In the genomic region with DNA sequence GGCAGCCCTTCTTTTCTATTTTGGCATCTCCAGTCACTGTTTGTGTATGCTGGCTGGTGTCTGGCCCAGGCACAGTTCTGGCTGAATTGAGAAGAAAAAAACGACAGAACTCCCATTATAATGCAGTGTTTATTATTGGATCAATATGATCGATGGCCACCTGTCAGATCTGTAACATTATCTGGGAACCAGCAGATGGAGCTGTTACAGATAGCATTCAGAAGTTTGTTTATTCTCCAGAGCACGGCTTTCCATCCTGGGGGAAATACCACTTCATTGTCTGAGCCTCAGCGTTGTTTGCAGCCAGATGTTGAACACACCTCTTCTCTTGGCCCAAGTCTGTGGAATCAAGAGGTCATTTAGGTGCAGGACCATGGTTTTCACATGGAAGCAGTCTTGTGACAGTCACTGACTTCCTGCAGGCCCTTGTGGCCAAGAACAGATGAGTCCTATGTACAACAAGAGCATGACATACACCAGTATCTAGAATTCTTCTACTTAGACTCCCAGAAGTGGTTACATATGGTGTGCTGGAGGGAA, we compare ENCODE assay signal across 19 mouse cellular contexts. TPM values are rescaled to one million over a fixed set of nuclear protein-coding genes. Genes with fewer than 3 reads are reported as not detected.
A peak's percentile ranks its signal among the peaks of the same experiment; 100 is the strongest.
DNase-seq lines count a peak whose midpoint lies in the region; ATAC-seq and TF ChIP-seq lines count a peak whose summit lies in the region.
"Had no signal": no experiment of that assay in that cellular context is flagged by ENCODE, and none has a peak within 500 bp of the region (broad histone marks: within the 10 kb centered on the region; RNA-seq: fewer than 3 reads in every experiment).

No protein-coding gene starts in this region.

- no peaks in the 10 kb centered on the region for H3K4me1 ChIP-seq in intestine, postnatal 0 days (replicated peaks; ENCODE audit: control insufficient read depth, insufficient read depth, low read length)
- no peaks in the 10 kb centered on the region for H3K4me1 ChIP-seq in intestine, embryonic 16.5 days (ENCODE audit: control insufficient read depth, insufficient read depth, low read length)
- H3K4me1 ChIP-seq in midbrain, embryonic 14.5 days (ENCODE audit: control insufficient read depth, insufficient read depth, low read length) = no peaks in the 10 kb centered on the region
- H3K4me1 ChIP-seq in midbrain, embryonic 16.5 days (ENCODE audit: control insufficient read depth, insufficient read depth, low read length) = no peaks in the 10 kb centered on the region
- H3K4me1 ChIP-seq: hindbrain, embryonic 13.5 days; limb, embryonic 12.5 days had no signal

- peak; percentile 54 for TF ChIP-seq CTCF in intestine, postnatal 0 days (IDR thresholded peaks at IDR 0.05; ENCODE audit: low read depth)

- no peak overlapping the region for H3K4me3 ChIP-seq in intestine, postnatal 0 days (ENCODE audit: low read depth, low read length)
- H3K4me3 ChIP-seq in intestine, embryonic 16.5 days (ENCODE audit: low read length) = no peak overlapping the region
- no peak overlapping the region for H3K4me3 ChIP-seq in midbrain, embryonic 14.5 days (replicated peaks; ENCODE audit: low read depth, low read length)
- H3K4me3 ChIP-seq in midbrain, embryonic 16.5 days (ENCODE audit: low read depth, low read length) = no peak overlapping the region
- H3K4me3 ChIP-seq: hindbrain, embryonic 13.5 days; limb, embryonic 12.5 days had no signal

- no peaks in the 10 kb centered on the region for H3K27me3 ChIP-seq in intestine, postnatal 0 days (replicated peaks; ENCODE audit: control insufficient read depth, insufficient read depth, low read length)
- no peaks in the 10 kb centered on the region; the same call in 1 of the 2 replicates for H3K27me3 ChIP-seq in intestine, embryonic 16.5 days (replicated peaks; ENCODE audit: control insufficient read depth, insufficient read depth, low read length)
- peaks cover 25% of the 10 kb centered on the region; the same call in 1 of the 2 replicates for H3K27me3 ChIP-seq in midbrain, embryonic 14.5 days (ENCODE audit: control insufficient read depth, insufficient read depth, low read length)
- peaks cover 17% of the 10 kb centered on the region for H3K27me3 ChIP-seq in midbrain, embryonic 16.5 days (ENCODE audit: control insufficient read depth, insufficient read depth, low read depth, low read length)

- no peak for ATAC-seq in intestine, postnatal 0 days
- no peak for ATAC-seq in intestine, embryonic 16.5 days
- ATAC-seq in midbrain, embryonic 14.5 days (ENCODE audit: low FRiP score, low TSS enrichment) = no peak
- no peak for ATAC-seq in midbrain, embryonic 16.5 days

- H3K9me3 ChIP-seq in intestine, postnatal 0 days (ENCODE audit: control insufficient read depth) = no peaks in the 10 kb centered on the region
- H3K9me3 ChIP-seq in intestine, embryonic 16.5 days (ENCODE audit: control insufficient read depth, low read length) = no peaks in the 10 kb centered on the region
- no peaks in the 10 kb centered on the region for H3K9me3 ChIP-seq in midbrain, embryonic 14.5 days (ENCODE audit: control insufficient read depth, low read length)
- H3K9me3 ChIP-seq in midbrain, embryonic 16.5 days (replicated peaks; ENCODE audit: control insufficient read depth, low read length, poor library complexity, severe bottlenecking) = no peaks in the 10 kb centered on the region
- H3K9me3 ChIP-seq: hindbrain, embryonic 13.5 days; limb, embryonic 12.5 days had no signal

- H3K36me3 ChIP-seq in intestine, postnatal 0 days (ENCODE audit: control insufficient read depth, insufficient read depth) = no peaks in the 10 kb centered on the region
- H3K36me3 ChIP-seq in intestine, embryonic 16.5 days (ENCODE audit: control insufficient read depth, insufficient read depth, low read length) = no peaks in the 10 kb centered on the region
- H3K36me3 ChIP-seq in midbrain, embryonic 14.5 days (ENCODE audit: control insufficient read depth, insufficient read depth, low read length) = no peaks in the 10 kb centered on the region
- no peaks in the 10 kb centered on the region for H3K36me3 ChIP-seq in midbrain, embryonic 16.5 days (ENCODE audit: control insufficient read depth, insufficient read depth, low read length)
- H3K36me3 ChIP-seq: hindbrain, embryonic 13.5 days; limb, embryonic 12.5 days had no signal

- peak; percentile 5 to 16 for DNase-seq in cerebellum, postnatal 10 days
- no peak for DNase-seq in cerebellum, adult 11-12 months
- DNase-seq in midbrain, embryonic 14.5 days = peak; percentile 51
- peak; percentile 19 for DNase-seq in embryo, embryonic 9.5 days (ENCODE audit: extremely low spot score)
- DNase-seq in layer of hippocampus, adult 9-11 months = no peak
- DNase-seq: adrenal gland, postnatal 10 days; cerebellum, adult 8-10 months; kidney, adult 2 months; kidney, postnatal 4 days; lung, adult 18-20 months; right cerebral cortex, adult 18-20 months; spleen, adult 18-20 months; thymus, postnatal 36 days had no signal

- no peak overlapping the region for H3K27ac ChIP-seq in intestine, postnatal 0 days (ENCODE audit: low read depth, low read length)
- H3K27ac ChIP-seq in intestine, embryonic 16.5 days (ENCODE audit: low read length) = no peak overlapping the region
- H3K27ac ChIP-seq in midbrain, embryonic 14.5 days (replicated peaks; ENCODE audit: low read depth, low read length) = no peak overlapping the region
- no peak overlapping the region for H3K27ac ChIP-seq in midbrain, embryonic 16.5 days (ENCODE audit: low read length)
- H3K27ac ChIP-seq: hindbrain, embryonic 13.5 days; limb, embryonic 12.5 days had no signal

- no peak overlapping the region for H3K4me2 ChIP-seq in intestine, postnatal 0 days (replicated peaks; ENCODE audit: low read depth)
- H3K4me2 ChIP-seq in intestine, embryonic 16.5 days (ENCODE audit: low read depth, low read length) = no peak overlapping the region
- no peak overlapping the region for H3K4me2 ChIP-seq in midbrain, embryonic 14.5 days (ENCODE audit: low read length)
- H3K4me2 ChIP-seq in midbrain, embryonic 16.5 days (ENCODE audit: low read length) = no peak overlapping the region
- H3K4me2 ChIP-seq: hindbrain, embryonic 13.5 days; limb, embryonic 12.5 days had no signal

- no peak overlapping the region for H3K9ac ChIP-seq in intestine, postnatal 0 days (ENCODE audit: low read depth, low read length)
- H3K9ac ChIP-seq in intestine, embryonic 16.5 days (ENCODE audit: low read depth, low read length) = no peak overlapping the region
- no peak overlapping the region for H3K9ac ChIP-seq in midbrain, embryonic 14.5 days (replicated peaks; ENCODE audit: low read length)
- no peak overlapping the region for H3K9ac ChIP-seq in midbrain, embryonic 16.5 days (ENCODE audit: low read depth, low read length)
- H3K9ac ChIP-seq: hindbrain, embryonic 13.5 days; limb, embryonic 12.5 days had no signal

- 6% methylated on average over 4 of the region's 4 CpGs for WGBS in intestine, postnatal 0 days
- WGBS in intestine, embryonic 16.5 days = 15% methylated on average over 4 of the region's 4 CpGs
- 30% methylated on average over 4 of the region's 4 CpGs for WGBS in midbrain, embryonic 14.5 days
- 33% methylated on average over 4 of the region's 4 CpGs for WGBS in midbrain, embryonic 16.5 days

RNA-seq across cellular contexts. Expression of a gene that starts 11.1 kb away (rescaled TPM):
- polyA plus RNA-seq in intestine, postnatal 0 days (2015; fragmentation: Nextera tagmentation; extraction: Ambion mirVana) = 1.3 and 1.4 TPM in 2 replicates
- polyA plus RNA-seq in intestine, embryonic 16.5 days (2015; fragmentation: Nextera tagmentation; extraction: Ambion mirVana) = 1.2 and 2.2 TPM in 2 replicates
- 6.2 and 6.5 TPM in 2 replicates for polyA plus RNA-seq in midbrain, embryonic 14.5 days (2014; fragmentation: Nextera tagmentation; extraction: Ambion mirVana)
- polyA plus RNA-seq in midbrain, embryonic 16.5 days (2015; fragmentation: Nextera tagmentation; extraction: Ambion mirVana) = 8.5 and 8.7 TPM in 2 replicates
- polyA plus RNA-seq: heart, embryonic 14.5 days; kidney, adult 2 months; limb, embryonic 12.5 days had no signal

Comparison
In these comparisons a context has a peak if more than half of its experiments do, and no peak if none do; other contexts are left out.
1. DNase-seq: peak in cerebellum, postnatal 10 days (2 of 2), midbrain, embryonic 14.5 days (single experiment) and embryo, embryonic 9.5 days (single experiment); none in cerebellum, adult 11-12 months (single experiment) and layer of hippocampus, adult 9-11 months (single experiment).